Mouse (Mus musculus) spleen, postnatal 4 days (tissue): ENCODE results near the gene 3110001I22Rik.

ENCODE experiments used
- DNase-seq, 2 experiments: peaks; one replicate each; pipeline ENCODE4 v3.0.0; 2022; ENCODE audit warnings: low spot score in 2 of 2

Gene 3110001I22Rik

DNA sequence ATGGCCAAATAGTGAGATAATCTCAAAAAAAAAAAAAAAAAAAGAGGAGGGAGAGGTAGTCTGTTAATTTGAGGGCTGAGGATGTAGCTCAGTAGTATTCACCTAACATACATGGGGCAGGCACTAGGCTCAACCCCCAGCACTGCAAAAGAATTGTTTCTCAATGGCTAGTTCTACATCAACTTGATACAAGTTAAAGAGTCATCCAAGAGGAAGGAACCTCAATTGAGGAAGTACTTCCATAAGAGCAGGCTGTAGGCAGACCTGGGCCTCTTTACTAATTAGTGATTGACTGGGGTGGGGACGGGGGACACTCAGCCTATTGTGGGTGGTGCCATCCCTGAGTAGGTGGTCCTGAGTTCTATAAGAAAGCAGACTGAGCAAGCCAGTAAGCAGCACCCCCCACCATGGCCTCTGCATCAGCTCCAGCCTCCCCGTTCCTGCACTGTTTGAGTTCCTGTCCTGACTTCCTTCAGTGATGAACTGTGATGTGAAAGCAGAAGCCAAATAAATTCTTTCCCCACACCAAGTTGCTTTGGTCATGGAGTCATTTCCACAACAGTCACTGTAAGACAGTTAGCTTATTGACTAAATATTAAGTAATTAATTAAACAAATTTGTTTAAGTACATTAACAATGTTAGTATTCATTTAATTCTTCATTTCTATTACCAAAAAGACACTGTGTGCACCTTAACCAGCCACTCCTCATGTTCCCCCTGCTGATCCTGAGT, 45.3 kb downstream of the 3110001I22Rik start:
- no peak for DNase-seq

- no peak for DNase-seq
Observed at GRCm38 (mm10) chr16:13722937-13723336, 51.2 kb downstream of the 3110001I22Rik start.

GRCm38 (mm10) chr16:13727811-13728335, 56.1 kb downstream of the 3110001I22Rik start:
- DNase-seq: no peak
